Mouse (Mus musculus): ENCODE measurements at regions not wholly inside any gene's neighbourhood (a gene's known extent, or its start where the extent isn't known, plus 50 kb on each side); places are given as distances from the start of the nearest gene placed in this dataset.
"Not testable (repeated sequence)": the region's sequence is repeated elsewhere in the genome, so short reads cannot be mapped to it uniquely, and the experiment has no call there.

DNA sequence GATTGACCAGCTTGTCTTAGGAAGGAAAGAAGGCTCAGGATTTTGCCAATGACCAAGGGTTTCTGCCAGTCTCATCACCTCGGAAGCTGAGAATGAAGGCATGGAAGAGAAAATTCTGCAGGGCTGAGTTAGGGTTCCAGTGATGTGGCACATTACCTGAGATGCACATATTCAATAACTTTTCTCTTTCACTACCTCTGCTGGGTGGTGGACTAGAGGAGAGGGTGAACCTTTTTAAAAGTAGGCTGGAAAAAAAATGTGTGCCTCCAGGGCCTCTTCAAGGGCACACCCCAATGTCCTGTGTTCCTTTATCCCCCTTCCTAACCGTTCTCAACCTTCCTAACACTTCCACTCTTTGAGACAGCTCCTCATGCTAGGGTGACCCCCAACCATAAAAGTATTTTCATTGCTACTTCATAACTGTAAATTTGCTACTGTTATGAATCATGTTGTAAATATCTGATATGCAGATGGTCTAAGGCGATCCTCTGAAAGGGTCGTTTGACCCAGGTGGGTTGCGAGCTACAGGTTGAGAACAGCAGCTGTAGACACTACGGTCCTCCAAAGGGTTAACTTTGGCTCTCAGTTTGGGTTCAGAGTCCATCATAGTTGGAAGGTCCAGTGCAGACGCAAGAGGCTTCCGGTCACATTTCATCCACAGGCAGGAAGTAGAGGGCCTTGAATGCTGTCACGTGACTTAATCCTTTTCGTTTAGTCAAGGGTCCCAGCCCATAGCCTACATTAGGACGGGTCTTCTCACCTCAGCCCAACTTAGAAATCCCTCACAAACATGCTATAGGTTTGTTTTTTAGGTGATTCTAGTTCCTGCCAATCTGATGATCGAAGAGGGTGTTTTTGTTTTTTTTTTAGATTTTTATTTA is 75.1 kb upstream of the Cpsf6 start:
- H3K9me3 ChIP-seq, result no peaks in the 10 kb centered on the region
- no peak overlapping the region for H3K4me3 ChIP-seq
- no peak for ATAC-seq (ENCODE audit: low FRiP score, low read depth)
- H3K27me3 ChIP-seq (replicated peaks), result no peaks in the 10 kb centered on the region
- 71% methylated on average over 12 of the region's 12 CpGs for WGBS
- H3K4me2 ChIP-seq (replicated peaks), result no peak overlapping the region
- H3K9ac ChIP-seq, result no peak overlapping the region
- H3K36me3 ChIP-seq, result no peaks in the 10 kb centered on the region
- H3K27ac ChIP-seq, result no peak overlapping the region
- H3K4me1 ChIP-seq, result no peaks in the 10 kb centered on the region

DNA sequence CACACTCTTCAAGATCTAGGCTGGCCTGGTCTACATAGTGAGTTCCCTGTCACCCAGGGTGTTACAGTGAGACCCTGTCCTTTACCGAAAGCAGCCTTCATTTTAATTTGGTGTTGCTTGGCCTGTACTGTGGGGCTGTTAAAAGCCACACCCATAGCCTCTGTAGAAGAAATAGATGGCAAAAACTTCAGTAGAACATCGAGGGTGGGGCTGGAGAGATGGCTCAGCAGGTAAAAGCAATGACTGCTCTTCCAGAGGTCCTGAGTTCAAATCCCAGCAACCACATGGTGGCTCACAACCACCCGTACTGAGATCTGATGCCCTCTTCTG is 74.3 kb upstream of the Cpsf6 start:
- no peak overlapping the region for H3K9ac ChIP-seq
- H3K4me3 ChIP-seq, result no peak overlapping the region
- H3K4me2 ChIP-seq (replicated peaks), result no peak overlapping the region
- H3K36me3 ChIP-seq, result no peaks in the 10 kb centered on the region
- no peaks in the 10 kb centered on the region for H3K4me1 ChIP-seq
- WGBS, result 85% methylated on average over 3 of the region's 3 CpGs
- no peaks in the 10 kb centered on the region for H3K27me3 ChIP-seq (replicated peaks)
- no peaks in the 10 kb centered on the region for H3K9me3 ChIP-seq
- no peak for ATAC-seq (ENCODE audit: low FRiP score, low read depth)
- no peak overlapping the region for H3K27ac ChIP-seq

DNA sequence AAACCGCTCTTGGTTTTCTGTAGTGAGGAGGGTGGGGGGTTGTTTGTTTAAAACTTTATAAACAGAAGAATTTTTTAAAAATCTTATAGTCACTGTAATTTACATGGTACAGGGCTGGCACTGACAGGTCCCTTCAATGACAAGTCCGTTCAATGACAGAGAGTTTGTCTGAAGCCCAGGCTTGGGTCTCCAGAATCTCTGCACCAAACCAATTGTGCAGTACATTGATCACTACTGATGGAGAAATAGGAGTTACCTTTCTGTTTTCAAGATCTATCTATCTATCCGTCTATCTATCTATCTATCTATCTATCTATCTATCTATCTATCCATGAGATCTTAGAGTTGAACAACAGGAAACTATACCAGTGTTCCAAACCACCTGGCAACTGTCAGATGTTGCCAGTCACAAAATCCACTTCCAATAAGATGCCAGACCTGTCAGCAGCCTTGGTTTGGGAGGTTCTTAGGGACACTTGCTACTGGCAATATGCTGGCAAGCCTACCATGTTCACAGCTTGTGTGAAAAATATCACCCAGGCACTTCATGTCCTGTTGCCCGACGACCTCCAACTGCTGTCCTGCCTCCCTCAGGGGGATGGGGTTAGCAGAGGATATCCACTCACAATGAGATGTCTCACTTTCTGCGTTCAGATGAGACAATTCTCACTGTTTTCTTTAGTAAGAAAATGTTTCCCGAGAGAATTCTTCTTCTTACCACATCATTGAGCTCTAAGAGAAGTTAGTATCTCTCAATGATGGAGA is 73.8 kb upstream of the Cpsf6 start:
- Histone ChIP-seq H3K4me1 (no peaks in the 10 kb centered on the region), H3K9ac (no peak overlapping the region), H3K4me3 (no peak overlapping the region), H3K9me3 (no peaks in the 10 kb centered on the region), H3K36me3 (no peaks in the 10 kb centered on the region), H3K27ac (no peak overlapping the region), H3K27me3 (replicated peaks) (no peaks in the 10 kb centered on the region), H3K4me2 (replicated peaks) (no peak overlapping the region)
- WGBS, result 90% methylated on average over 7 of the region's 7 CpGs
- no peak for ATAC-seq (ENCODE audit: low FRiP score, low read depth)

DNA sequence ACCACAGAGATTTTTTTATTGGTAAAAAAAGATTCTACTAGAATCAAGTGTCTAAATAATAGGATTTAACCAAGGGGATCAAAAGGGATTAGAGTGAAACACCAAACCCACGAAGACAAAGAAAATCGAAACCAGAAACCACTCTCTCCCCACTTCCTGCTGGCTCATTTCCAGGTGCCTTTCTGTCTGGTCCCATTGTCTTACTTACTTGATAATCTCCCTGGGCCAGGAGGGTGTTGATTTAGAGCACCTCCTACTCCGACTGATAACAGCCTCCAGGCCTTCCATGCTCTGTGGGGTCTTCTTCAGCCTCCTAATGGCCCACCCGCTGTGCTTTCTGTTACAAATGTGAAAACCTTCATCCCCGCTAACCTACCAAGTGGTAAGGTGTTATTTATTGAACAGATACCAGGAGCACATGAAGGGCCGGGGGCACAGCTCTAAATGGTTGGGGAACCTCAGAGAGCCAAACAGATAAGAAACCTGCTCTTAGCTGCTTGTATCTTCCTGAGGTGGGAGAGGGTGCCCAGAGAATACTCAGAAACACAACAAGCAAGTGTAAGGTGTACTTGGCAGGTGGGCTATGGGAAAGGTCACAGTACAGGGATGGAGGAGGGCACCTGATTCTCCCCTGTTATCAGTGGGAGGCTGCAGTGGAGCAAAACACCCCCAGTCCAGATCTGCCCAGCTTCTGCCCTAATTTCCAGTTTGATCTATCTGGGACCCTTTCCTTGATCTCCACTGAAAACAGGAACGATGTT is 72.6 kb upstream of the Cpsf6 start:
- H3K4me3 ChIP-seq, result no peak overlapping the region
- 42% methylated on average over 7 of the region's 7 CpGs for WGBS
- ATAC-seq (ENCODE audit: low FRiP score, low read depth), result no peak

DNA sequence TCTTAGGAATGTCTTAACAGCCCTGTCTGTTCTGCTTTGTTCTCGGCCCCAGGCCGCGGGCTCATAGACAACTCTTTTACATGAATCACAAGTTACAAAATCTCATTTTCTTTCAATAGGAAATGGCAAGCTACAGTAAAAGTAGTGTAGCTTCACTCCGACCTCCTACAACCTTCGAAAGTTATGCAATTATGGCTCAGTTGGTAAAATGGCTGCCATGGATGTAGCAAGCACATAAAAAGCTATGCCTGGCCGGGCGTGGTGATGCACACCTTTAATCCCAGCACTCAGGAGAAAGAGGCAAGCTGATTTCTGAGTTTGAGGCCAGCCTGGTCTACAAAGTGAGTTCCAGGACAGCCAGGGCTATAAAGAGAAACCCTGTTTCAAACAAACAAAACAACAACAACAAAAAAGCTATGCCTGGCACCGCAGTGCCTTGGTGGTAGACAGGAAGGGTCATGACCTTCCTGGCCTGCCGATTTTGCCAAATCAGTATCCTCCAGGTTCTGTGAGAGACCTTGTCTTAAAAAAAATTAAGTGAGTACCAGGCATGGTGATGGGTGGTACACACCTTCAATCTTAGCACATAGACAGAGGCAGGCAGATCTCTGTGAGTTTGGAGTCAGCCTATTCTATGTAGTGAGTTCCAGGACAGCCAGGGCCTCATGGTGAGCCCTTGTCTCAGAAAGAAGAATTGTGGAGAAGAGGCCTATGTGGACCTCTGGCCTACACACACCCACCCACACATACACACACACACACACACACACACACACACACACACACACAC is 71.8 kb upstream of the Cpsf6 start:
- 88% methylated on average over 9 of the region's 9 CpGs for WGBS
- no peak overlapping the region for H3K4me2 ChIP-seq (replicated peaks)
- no peak overlapping the region for H3K27ac ChIP-seq
- no peak overlapping the region for H3K4me3 ChIP-seq
- ATAC-seq (ENCODE audit: low FRiP score, low read depth), result no peak
- no peaks in the 10 kb centered on the region for H3K4me1 ChIP-seq
- no peaks in the 10 kb centered on the region for H3K36me3 ChIP-seq
- no peak overlapping the region for H3K9ac ChIP-seq
- H3K9me3 ChIP-seq, result no peaks in the 10 kb centered on the region
- no peaks in the 10 kb centered on the region for H3K27me3 ChIP-seq (replicated peaks)

More for the DNA sequence above, 72.6 kb upstream of the Cpsf6 start:
- no peaks in the 10 kb centered on the region for H3K9me3 ChIP-seq
- H3K9ac ChIP-seq, result no peak overlapping the region
- H3K4me2 ChIP-seq (replicated peaks), result no peak overlapping the region
- no peaks in the 10 kb centered on the region for H3K4me1 ChIP-seq
- H3K27ac ChIP-seq, result no peak overlapping the region
- no peaks in the 10 kb centered on the region for H3K36me3 ChIP-seq
- no peaks in the 10 kb centered on the region for H3K27me3 ChIP-seq (replicated peaks)

DNA sequence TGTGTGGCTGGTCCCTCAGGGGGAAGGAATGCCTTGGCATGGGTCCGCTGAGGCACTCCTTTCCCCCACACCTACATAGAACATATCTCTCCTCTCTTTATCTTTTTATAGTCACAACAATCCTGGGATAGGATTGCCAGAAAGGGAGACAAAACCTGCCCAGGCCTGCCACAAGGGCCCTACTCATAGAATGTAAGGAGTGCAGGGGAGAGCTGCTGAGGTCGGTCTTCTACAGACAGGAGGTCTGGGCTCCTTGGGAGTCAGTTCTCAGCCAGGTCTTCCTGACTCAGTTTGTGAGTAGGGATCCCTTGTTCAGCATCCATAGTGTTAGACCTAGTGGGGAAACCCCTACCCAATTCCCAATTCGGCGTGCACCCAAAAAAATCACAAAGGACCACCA is 70.8 kb upstream of the Cpsf6 start:
- ATAC-seq (ENCODE audit: low FRiP score, low read depth), result no peak

DNA sequence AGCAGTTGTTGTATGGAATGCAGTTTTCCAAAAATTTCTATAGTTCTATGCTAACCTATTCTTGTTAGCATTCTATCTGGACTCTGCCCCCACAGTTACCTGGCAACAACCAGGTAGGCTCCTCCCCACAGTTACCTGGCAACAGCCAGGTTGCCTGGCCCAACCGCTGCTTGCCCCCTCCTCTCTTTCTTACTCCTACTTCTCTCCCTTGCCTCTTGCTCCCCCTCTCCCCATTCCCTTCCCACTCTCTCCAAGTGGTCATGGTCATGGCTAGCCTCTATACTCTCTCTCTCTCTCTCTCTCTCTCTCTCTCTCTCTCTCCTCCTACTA is 70.4 kb upstream of the Cpsf6 start:
- Histone ChIP-seq H3K9ac (no peak overlapping the region), H3K4me3 (no peak overlapping the region), H3K9me3 (no peaks in the 10 kb centered on the region), H3K36me3 (no peaks in the 10 kb centered on the region), H3K27me3 (replicated peaks) (no peaks in the 10 kb centered on the region), H3K4me1 (no peaks in the 10 kb centered on the region), H3K4me2 (replicated peaks) (no peak overlapping the region), H3K27ac (no peak overlapping the region)
- ATAC-seq (ENCODE audit: low FRiP score, low read depth), result no peak
- WGBS, result 92% methylated on average over 1 of the region's 1 CpGs

More for the DNA sequence above, 70.8 kb upstream of the Cpsf6 start:
- H3K9ac ChIP-seq, result no peak overlapping the region
- no peak overlapping the region for H3K4me2 ChIP-seq (replicated peaks)
- H3K27me3 ChIP-seq (replicated peaks), result no peaks in the 10 kb centered on the region
- H3K4me1 ChIP-seq, result no peaks in the 10 kb centered on the region
- WGBS, result 97% methylated on average over 4 of the region's 4 CpGs
- no peak overlapping the region for H3K27ac ChIP-seq
- H3K36me3 ChIP-seq, result no peaks in the 10 kb centered on the region
- no peaks in the 10 kb centered on the region for H3K9me3 ChIP-seq
- H3K4me3 ChIP-seq, result no peak overlapping the region

DNA sequence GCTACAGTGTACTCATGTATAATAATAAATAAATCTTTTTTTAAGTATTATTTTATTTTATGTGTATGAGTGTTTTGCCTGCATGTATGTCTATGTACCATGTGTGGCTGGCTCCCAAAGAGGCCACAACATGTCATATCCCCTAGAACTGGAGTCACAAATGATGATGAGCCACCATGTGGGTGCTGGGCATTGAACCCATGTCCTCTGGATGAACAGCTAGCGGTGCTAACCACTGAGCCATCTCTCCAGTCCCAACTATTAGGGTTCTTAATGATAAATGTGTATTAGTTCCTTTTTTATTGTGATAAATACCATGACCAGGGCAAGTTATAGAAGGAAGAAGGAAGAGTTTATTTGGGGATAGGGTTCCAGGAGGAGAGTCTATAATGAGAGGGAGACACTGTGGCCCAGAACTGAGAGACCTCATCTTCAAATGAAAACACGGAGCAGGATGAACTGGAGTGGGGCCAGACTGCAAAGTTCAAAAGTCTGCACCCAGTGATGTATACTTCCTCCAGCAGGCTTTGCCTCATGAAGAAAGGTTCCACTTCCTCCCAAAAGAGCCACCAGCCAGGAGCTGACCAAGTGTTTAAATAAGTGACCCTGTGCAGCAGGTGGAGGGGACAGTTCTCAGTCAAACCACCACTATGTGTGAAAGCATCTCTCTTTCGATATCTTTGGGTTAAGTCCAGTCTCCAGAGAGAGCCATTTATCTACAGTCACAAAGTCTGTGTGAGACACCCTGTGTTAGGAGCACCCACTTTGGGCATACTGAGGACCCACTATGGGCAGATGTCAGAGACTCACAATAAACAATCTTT is 69.8 kb upstream of the Cpsf6 start:
- Histone ChIP-seq H3K36me3 (no peaks in the 10 kb centered on the region), H3K4me2 (replicated peaks) (no peak overlapping the region), H3K9ac (no peak overlapping the region), H3K27me3 (replicated peaks) (no peaks in the 10 kb centered on the region), H3K27ac (no peak overlapping the region), H3K4me3 (no peak overlapping the region), H3K4me1 (no peaks in the 10 kb centered on the region), H3K9me3 (no peaks in the 10 kb centered on the region)
- 86% methylated on average over 3 of the region's 3 CpGs for WGBS
- ATAC-seq (ENCODE audit: low FRiP score, low read depth), result no peak

DNA sequence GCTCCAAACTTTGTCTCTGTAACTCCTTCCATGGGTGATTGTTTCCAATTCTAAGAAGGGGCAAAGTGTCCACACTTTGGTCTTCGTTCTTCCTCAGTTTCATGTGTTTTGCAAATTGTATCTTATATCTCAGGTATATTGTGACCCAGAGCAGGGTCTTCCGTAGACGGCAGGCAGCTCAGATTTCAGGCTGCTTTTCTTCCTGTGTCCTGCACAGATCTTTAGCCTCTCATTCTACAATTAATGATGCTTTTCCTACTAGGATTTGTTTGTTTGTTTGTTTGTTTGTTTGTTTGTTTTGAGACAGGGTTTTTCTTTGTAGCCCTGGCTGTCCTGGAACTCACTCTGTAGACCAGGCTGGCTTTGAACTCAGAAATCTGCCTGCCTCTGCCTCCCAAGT is 69.0 kb upstream of the Cpsf6 start:
- not testable (repeated sequence) for H3K4me2 ChIP-seq (replicated peaks); H3K4me3 ChIP-seq; H3K36me3 ChIP-seq; H3K27me3 ChIP-seq (replicated peaks); H3K9ac ChIP-seq; H3K4me1 ChIP-seq; ATAC-seq (ENCODE audit: low FRiP score, low read depth); H3K27ac ChIP-seq; H3K9me3 ChIP-seq
- WGBS, result 91% methylated on average over 3 of the region's 3 CpGs

DNA sequence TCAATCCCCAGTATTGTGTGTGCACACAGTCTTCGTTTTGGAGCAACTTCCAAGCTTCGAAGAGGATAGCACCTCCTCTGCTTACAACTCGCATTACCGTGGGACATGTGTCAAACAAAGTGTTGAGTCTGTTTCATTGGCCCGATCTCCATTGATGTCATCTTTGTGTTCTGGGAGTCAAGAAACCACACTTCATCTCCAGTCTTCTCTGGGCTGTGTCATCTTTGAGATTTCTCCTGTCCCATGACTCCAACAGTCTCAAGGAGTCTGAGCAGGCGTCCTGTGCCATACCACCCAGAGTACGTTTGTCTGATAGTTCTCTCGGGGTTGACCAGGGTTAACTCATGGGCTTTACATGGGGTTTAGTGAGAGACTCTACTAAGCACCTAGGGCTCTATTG is 67.8 kb upstream of the Cpsf6 start:
- H3K4me3 ChIP-seq, result no peak overlapping the region
- H3K27ac ChIP-seq, result no peak overlapping the region
- WGBS, result 93% methylated on average over 8 of the region's 8 CpGs
- ATAC-seq (ENCODE audit: low FRiP score, low read depth), result no peak
- H3K4me1 ChIP-seq, result no peaks in the 10 kb centered on the region
- H3K4me2 ChIP-seq (replicated peaks), result no peak overlapping the region
- H3K9ac ChIP-seq, result no peak overlapping the region
- no peaks in the 10 kb centered on the region for H3K9me3 ChIP-seq
- no peaks in the 10 kb centered on the region for H3K36me3 ChIP-seq
- no peaks in the 10 kb centered on the region for H3K27me3 ChIP-seq (replicated peaks)

DNA sequence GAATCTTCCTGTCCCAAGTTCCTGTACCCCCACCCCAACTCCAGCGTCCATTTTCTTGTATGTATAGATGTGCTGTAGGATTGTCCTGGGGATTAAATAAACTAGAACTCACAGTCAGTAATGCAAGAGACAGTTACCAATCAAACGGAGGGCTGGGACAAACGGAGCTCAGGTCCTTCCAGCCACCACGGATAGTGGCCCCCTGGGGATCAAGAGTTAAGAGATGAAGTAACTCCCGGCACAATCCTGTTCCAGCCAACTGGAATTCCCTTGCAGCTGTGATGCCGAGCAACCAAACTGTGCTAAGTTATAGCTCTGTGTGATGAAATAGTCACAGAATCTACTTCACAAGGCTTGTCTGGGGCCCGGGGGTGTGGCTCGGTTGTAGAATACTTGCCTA is 67.4 kb upstream of the Cpsf6 start:
- Histone ChIP-seq H3K4me2 (replicated peaks) (no peak overlapping the region), H3K9ac (no peak overlapping the region), H3K27me3 (replicated peaks) (no peaks in the 10 kb centered on the region), H3K36me3 (no peaks in the 10 kb centered on the region), H3K27ac (no peak overlapping the region), H3K9me3 (no peaks in the 10 kb centered on the region), H3K4me3 (no peak overlapping the region), H3K4me1 (no peaks in the 10 kb centered on the region)
- no peak for ATAC-seq (ENCODE audit: low FRiP score, low read depth)
- WGBS, result 70% methylated on average over 8 of the region's 8 CpGs

Data from neural tube, embryonic 12.5 days (tissue).